Mouse (Mus musculus) gastrocnemius, postnatal 10 days (tissue): ENCODE data around the gene Iscu. TPM values are rescaled to one million over a fixed set of nuclear protein-coding genes. Genes with fewer than 3 reads are reported as not detected.
"Not testable (repeated sequence)": the region's sequence is repeated elsewhere in the genome, so short reads cannot be mapped to it uniquely, and the experiment has no call there.

Source experiments
- DNase-seq: peaks from one replicate; pipeline ENCODE4 v3.0.0; 2021; ENCODE audit warnings: mixed read lengths
- total RNA-seq, 2 experiments: library from RNA; stranded (reverse); gene quantifications; 2 replicates each; pipeline ENCODE4 v1.2.3; 2021

The Iscu gene
- total RNA-seq, 2 experiments from 2014 or later: 76.8 to 89.1 TPM

DNA sequence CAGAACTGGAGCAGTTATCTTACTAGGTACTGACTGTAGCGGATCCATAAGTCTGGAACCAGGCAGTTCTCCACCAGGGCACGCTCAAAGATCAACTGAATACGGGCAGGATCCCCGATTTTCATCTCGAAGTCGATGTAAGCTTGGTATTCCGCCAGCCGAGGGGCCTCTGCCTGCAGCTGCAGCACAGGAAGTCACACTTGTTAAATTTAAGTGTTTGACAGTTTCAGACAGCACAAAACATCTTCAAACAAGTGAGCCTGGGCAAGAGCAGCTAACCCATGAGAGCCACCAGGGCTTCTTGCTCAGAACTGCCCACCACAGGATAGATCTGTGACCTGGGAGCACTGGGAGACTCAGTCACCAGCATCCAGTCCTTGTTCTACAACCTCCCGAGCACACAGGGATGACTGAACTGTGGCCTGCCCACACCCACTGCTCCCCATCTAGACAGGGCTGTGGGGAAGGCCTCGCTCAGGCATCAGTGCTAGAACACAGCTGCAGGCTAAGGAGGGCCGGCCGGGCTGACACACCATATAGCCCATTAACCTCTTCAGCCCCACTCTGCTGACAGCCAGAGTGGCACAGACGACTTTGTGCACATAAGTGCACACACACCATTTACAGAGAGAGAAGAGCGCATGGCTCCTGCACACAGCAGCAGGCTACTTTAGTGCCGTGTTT lies 17.1 kb upstream of the Iscu start:
- no peak for DNase-seq

- DNase-seq: no peak
These were observed 11.0 kb upstream of the Iscu start for GRCm38 (mm10) chr5:113761585-113761984.

GRCm38 (mm10) chr5:113764426-113764825 lies 8.1 kb upstream of the Iscu start:
- DNase-seq: no peak

- DNase-seq: no peak
These were observed 6.7 kb upstream of the Iscu start for GRCm38 (mm10) chr5:113765641-113766526.

- DNase-seq: no peak
These were observed 3.7 kb upstream of the Iscu start for GRCm38 (mm10) chr5:113768806-113769205.

GRCm38 (mm10) chr5:113771213-113772162 lies 1.1 kb upstream of the Iscu start:
- peak; percentile 79 for DNase-seq

DNA sequence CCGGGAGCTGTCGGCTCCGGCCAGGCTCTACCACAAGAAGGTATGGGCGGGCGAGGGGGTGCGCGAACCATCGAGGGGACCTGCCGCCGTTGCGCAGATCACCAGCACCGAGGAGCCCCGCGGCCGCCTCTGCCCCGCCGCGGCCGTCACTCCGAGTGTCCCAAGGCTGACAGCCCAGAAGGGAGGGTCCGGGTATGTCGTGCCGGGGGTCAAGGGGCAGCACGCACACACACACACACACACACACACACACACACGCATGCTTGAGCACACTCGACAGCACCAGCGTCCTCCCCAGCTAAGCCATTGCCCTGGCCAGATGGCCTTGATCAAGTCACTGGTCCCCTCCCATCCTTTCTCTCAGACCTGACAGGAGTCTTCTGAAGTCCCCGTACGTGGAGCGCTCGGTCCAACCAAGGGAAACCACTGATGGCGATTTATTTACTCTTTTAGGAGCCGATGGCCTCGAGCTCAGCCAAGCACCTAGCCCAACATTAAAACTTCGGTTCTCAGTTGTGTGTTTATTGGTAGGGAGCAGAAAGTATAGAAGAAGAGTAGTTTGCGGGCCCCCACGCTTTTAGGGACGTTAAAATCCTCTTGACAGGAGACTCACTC lies 464 bp downstream of the Iscu start:
- DNase-seq: no peak

GRCm38 (mm10) chr5:113773664-113774063 lies 1.1 kb downstream of the Iscu start:
- DNase-seq: peak; percentile 94

DNA sequence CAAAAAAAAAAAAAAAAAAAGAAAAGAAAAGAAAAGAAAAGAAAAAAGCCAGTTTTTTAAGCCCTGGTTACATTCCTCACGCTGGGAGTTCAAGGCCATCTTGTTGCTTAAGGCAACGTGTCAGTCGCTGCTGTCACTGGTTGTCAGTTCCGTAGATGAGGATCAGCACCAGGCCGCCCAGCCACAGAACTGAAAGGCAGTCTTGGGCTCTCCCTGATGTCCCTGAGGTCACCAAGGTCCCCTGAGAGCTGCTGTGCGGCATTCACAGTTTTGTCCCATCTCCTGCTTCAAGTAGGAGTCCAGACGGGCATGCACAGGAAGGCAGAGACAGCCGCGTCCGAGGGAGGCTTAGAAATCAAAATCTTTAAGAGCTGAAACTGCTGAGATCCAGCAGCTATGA lies 3.0 kb downstream of the Iscu start:
- no peak for DNase-seq

GRCm38 (mm10) chr5:113776128-113776895 lies 3.8 kb downstream of the Iscu start:
- DNase-seq: no peak

DNA sequence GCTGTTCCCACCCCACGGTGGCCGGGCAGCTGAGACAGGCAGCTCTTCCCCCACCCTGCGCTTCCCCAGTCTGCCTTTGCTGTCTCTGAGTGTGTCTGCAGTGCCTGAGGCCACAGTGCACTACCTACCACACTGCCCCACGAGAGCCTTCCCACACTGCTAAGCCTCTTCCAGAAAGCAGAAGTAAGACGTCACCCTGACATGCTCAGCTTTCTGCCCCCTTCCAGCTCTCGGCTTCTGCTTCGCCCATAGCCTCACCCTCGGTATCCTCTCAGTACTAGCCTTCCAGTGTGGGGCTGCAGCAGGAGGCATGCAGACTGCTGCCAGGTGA lies 4.3 kb downstream of the Iscu start:
- DNase-seq: no peak

DNA sequence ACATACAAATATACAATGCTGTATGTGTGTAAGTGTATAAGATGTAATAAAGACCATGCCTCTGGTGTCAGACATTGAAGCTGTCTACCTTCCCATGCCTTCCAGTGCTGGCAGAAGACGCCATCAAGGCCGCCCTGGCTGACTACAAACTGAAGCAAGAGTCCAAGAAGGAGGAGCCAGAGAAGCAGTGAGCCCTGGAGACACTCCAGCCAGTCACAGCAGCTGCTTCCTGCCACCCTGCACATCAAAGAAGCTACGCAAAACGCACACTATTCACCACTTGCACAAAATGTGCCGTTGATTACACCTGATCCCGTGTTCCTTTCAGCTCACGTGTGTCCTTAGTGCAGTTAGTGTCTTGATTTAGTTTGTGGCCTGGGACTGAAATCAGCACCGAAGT lies 5.2 kb downstream of the Iscu start:
- not testable (repeated sequence) for DNase-seq

DNA sequence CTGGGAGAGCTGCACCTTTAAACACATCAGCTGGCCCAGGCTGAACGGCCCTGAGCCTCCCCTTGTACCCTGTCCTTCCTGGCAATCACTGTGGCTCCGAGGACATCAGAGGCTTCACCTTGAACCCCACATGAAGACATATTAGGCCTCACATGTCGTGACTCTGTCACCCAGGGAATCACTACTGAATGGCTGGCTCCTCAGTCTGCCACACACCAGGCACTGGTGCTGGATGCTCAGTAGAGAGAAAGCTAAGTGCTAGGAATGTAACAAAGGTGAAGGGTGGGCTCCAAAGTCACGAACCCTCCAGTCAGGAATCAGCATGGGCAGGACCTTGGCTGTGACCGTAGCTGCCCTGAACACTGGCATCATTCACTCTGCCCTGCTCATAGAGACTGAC lies 7.0 kb downstream of the Iscu start:
- DNase-seq: no peak

DNA sequence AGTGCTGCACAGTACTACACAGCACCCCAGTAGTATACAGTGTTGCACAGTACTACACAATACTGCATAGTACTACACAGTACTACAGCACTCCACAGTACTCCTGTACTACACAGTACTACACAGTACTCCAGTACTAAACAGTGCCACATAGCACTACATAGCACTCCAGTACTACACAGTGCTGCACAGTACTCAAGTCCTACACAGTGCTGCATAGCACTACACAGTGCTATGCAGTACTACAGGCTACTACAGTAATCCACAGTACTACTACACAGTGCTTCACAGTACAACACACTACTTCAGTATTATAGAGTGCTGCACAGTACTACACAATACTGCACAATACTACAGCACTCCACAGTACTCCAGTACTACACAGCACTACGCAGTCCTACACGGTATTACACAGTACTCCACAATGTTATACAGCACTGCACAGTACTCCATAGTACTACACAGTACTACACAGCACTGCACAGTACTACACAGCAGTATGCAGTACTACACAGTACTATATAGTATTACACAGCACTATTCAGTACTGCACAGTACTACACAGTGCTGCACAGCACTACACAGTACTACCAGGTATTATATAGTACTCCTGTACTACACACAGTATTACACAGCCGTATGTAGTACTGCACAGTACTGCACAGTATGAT lies 7.7 kb downstream of the Iscu start:
- DNase-seq: no peak

- DNase-seq: no peak
These were observed 8.2 kb downstream of the Iscu start for GRCm38 (mm10) chr5:113780763-113781162.

DNA sequence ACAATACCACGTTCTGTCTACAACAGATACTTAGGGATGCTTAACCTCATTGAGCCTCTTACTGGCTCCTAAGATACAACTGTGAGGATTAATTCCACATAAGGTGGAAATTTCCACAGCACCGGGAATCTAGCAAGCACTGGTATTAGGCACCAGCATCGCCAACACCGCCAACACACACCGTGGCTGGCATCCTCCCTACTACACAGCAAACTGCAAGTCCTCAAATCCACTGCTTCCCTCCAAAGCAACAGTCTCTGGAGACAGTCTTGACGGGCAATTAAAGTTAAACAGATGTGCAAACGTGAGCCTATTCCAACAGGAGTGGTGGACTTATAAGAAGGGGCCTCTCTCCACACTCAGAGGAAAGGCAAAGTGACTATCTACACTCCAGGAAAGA lies 8.7 kb downstream of the Iscu start:
- no peak for DNase-seq

GRCm38 (mm10) chr5:113781875-113782274 lies 9.3 kb downstream of the Iscu start:
- DNase-seq: no peak

- no peak for DNase-seq
These were observed 10.1 kb downstream of the Iscu start for GRCm38 (mm10) chr5:113782624-113783023.

- peak; percentile 45 for DNase-seq
These were observed 11.0 kb downstream of the Iscu start for GRCm38 (mm10) chr5:113783581-113784001.

DNA sequence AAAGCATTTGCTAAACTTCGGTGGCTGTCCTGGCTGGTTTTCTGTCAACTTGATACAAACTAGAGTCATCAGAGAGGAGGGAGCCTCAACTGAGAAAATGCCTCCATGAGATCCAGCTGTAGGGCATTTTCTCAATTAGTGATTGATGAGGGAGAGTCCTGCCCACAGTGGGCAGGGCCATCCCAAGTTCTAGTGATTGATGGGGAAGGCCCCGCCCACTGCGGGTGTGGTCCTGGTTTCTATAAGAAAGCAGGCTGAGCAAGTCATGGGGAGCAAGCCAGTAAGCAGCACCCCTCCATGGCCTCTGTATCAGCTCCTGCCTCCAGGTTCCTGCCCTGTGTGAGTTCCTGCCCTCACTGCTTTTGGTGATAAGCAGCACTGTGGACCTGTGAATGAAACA lies 11.6 kb downstream of the Iscu start:
- DNase-seq: not testable (repeated sequence)

DNA sequence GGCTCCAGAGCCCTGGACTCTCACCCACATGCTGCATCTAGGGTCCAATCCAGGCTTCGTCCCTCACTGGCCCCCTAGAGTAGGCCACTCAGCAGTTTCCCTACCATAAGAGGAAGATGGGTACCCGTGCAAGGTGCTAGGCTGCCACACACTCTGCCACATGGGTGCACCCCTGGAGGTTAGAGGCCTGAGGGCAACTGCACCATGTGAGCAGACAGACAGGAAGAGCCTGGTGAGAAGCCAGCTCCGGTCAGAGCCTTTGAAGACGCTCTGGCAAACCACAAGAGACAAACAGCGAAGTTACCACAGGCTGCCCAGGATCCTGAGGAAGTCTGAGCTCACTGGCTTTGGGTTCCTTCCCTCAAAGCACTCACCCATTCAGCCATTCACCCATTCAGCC lies 14.4 kb downstream of the Iscu start:
- DNase-seq: no peak
